Mouse (Mus musculus): ENCODE measurements around the gene Spg7.

Gene Spg7

GRCm38 (mm10) chr8:123146390-123146789 lies 83.6 kb downstream of the Spg7 start:
- H3K36me3 ChIP-seq (ENCODE audit: control insufficient read depth, insufficient read depth, low read length, poor library complexity, severe bottlenecking): no peaks in the 10 kb centered on the region

More at GRCm38 (mm10) chr8:123146390-123146789, 83.6 kb downstream of the Spg7 start:
- no peak for DNase-seq (ENCODE audit: low read depth, low spot score)
- no peaks in the 10 kb centered on the region for H3K27me3 ChIP-seq (ENCODE audit: control insufficient read depth, insufficient read depth, low read length, poor library complexity, severe bottlenecking)
